Mouse (Mus musculus) brain, embryonic 14.5 days (tissue): ENCODE results near the gene Apeh. TPM values are rescaled to one million over a fixed set of nuclear protein-coding genes. Genes with fewer than 3 reads are reported as not detected.
"Not testable (repeated sequence)": the region's sequence is repeated elsewhere in the genome, so short reads cannot be mapped to it uniquely, and the experiment has no call there.

ENCODE experiments used
- DNase-seq: peaks from one replicate; pipeline ENCODE4 v3.0.0-alpha.2; 2011; ENCODE audit warnings: low read depth
- CTCF ChIP-seq: fragments of 200-500 bp; IDR thresholded peaks from 2 replicates; pipeline ENCODE4 v1.5.1; 2012; ENCODE audit warnings: inconsistent platforms, mild to moderate bottlenecking, moderate library complexity, borderline replicate concordance; ENCODE audit not compliant: insufficient read depth, insufficient read length; ENCODE audit errors: extremely low read depth
- POLR2A ChIP-seq: fragments of 200-500 bp; IDR thresholded peaks from 2 replicates; pipeline ENCODE4 v1.6.1; 2012; ENCODE audit warnings: mild to moderate bottlenecking, inconsistent platforms, borderline replicate concordance; ENCODE audit not compliant: poor library complexity, insufficient read depth, insufficient read length, severe bottlenecking; ENCODE audit errors: extremely low read depth
- polyA plus RNA-seq: library from polyadenylated mRNA; depleted of rRNA; stranded (reverse); fragments of >200 nt; gene quantifications from 2 replicates; pipeline ENCODE4 v1.2.3, GENCODE M21; 2012; rRNA removed

Gene Apeh
- 65.1 and 81.4 TPM in 2 replicates for polyA plus RNA-seq

DNA sequence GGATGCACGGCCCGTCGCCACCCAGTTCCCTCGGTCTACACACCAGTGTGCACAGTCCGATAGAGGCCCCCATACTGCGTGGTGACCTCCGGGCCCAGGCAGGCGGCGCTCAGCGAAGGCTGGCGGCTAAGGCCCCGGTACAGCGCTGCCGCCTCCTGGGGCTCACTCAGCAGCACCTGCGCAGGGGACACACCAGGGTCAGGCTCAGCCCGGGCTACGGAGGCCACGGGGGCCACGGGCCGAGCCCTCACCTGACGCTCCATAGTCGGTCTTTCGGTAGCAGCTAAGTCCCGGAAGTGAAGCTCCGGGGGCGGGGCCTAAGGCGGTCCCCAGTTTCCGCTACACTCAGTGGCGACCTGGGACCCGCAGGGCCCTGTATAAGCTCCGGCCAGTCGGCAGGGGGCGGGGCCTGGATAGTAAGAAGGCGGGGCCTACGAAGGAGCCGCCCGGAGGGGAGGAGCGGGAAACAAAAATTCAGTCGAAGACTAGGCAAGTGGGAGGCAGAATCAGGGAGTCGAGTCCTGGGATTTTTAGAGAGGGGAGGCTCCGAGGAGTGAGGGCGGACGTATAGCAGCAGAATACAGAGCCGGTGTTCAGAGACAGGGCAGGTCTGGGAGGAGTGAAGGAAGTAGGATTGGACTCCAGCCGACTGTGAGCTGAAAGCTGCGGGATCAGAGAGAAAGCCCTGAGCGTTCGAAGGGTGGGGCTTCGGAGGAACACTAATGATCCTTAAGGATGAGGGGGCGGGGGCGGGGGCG lies at the start of gene Apeh:
Gene Apeh, minus strand, starts transcription at position 423 of the 758 bp plus-strand sequence.
- peak; percentile 96 for DNase-seq
- no peak for TF ChIP-seq CTCF
- peak; percentile 4; the same call in 1 of the 2 replicates for TF ChIP-seq POLR2A

DNA sequence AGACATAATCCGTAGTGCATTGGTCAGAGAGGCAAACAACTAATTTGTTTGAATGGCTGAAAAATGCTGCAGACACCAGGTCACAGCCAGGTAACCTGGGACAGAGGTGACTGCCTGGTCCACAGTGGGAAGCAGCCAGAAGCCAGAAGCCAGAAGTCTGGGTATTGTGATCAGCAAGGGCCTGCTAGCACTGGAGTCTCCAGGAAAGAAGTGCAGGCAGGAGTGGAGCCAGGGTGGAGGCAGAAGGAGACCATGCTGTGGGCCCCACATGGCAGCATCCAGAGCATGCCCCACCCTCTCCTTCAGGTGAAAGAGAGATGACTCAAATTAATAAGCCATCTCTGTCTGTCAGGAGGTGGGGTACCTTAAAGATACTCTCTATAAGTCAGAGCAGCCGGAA lies 49.1 kb upstream of the Apeh start:
- TF ChIP-seq CTCF (no peak), POLR2A (no peak)
- no peak for DNase-seq

DNA sequence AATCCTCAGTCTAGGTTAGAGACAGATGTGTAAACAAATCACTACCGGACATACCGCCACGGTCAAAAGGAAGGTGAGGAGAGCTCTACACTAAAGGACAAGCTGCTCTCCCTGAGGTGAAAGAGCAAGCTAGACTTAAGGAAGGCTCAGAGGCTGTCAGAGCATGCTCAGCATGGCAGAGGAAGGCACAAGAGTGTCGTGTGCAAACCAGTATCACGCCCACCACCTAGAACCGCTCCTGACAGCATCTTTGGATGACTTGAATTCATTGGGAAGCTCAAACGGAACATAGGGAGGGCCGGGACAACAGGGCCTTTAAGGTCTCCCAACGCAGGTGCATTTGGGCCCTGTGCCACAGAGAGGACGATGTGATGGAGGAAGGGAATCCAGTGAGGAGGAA lies 47.0 kb upstream of the Apeh start:
- TF ChIP-seq CTCF (no peak), POLR2A (no peak)

DNA sequence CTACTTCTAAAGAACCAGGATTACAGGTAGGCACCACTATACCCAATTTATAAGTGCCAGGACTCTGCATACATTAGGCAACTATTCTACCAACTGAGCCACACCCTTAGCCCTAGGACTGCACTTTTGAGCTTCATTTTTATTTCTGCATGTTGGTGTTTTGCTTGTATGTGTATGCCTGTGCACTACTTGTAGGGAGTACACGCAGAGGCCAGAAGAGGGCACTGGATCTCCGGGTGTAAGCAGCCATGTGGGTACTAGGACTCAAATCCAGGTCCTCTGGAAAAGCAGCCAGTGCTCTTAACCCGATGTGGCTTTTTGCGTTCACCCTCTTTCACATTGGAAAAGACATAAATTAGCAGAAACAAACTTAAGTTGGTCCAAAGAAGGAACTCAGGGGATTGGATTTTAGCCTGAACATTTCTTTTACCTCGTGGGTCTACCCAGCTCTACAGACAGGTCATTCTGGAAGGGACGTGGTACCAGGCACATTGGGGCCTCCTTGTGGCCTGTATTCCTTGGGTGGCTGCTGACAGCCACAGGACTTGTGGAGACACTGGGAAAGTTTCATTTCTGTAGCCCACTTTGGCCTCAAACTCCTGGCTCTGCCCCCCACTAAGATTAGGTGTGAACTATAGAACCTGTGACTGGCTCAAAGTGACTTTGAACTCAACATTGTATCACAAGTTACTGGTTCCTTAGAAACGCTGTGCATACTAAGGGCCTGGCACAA lies 45.7 kb upstream of the Apeh start:
- DNase-seq, result no peak
- TF ChIP-seq CTCF (peak; percentile 17; the same call in 1 of the 2 replicates), POLR2A (no peak)

More for the DNA sequence above, 47.0 kb upstream of the Apeh start:
- DNase-seq, result no peak

DNA sequence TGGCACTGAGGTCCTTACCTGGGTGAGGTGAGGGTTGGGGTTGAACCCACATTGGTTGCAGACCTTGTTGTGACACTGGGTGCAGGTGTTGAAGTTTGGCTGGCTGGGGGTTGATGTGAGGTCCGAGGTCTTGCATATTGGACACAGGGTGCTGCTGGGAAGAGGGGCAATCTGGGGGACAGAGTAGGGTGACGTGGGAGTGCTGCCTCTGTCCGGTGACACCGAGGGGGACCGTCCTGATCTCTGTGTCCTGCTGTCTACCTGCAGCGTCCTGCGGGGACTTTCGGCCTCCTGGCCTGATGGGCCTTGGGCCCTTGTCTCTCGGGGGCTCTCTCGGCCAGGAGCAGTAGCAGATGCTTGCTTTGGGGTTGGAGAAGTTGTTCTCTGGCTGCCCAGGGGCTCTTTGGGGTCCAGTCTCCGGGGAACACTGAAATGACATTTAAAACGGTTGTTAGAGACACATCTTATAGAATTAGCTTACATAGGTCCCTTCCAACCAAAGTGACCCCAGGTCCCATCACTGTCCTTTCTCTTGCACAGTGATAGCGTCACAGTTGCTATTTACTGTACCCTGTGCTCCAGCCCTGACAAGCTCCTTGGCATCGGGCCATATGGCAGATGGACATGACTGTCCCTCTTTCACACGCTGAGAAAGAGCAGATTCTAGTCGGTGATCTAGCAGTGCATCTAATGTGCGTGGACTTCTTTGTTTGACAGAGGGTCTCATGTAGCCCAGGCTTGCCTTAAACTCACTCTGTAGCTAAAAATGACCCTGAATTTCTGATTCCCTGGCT lies 45.0 kb upstream of the Apeh start:
- DNase-seq, result peak; percentile 42
- no peak for TF ChIP-seq CTCF
- TF ChIP-seq POLR2A, result no peak

DNA sequence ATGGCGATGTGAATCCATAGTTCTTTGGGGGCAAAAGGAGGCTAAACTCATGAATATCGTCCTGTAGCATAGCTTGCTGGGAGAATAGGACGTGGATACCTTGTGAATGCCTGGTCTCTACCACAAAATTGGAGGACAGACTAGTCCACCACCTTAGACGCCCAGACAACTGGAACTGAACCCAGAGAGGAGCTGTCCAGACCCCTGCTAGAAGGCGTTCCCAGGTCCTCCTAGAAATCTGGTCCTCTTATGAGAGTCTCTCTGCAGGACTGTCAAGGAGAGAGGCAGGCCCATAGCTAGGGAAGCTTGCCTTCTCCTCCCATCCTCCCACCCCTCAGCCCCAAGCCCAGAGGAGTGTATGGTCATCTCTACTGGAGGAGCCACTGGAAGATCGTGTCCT lies 43.7 kb upstream of the Apeh start:
- no peak for DNase-seq
- TF ChIP-seq CTCF (no peak), POLR2A (no peak)

DNA sequence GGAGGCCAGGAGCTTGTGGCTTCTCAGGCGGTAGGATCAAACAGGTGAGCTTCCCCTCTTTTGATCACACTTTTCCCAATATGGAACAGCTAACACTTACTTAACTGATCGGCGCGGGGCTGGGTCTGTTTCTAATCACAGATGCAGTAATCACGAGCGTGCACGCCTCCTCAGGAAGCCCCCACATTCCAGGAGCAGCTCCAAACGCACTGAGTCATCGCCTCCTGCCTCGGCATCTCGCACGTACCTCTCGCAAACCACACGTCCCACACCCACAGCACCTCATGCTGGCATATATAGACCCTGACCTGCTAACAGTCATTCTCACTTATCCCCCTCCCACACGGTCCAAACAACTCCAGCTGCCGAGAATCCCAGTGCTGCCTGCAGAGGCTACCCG lies 43.1 kb upstream of the Apeh start:
- TF ChIP-seq CTCF, result no peak
- no peak for TF ChIP-seq POLR2A
- DNase-seq, result no peak

DNA sequence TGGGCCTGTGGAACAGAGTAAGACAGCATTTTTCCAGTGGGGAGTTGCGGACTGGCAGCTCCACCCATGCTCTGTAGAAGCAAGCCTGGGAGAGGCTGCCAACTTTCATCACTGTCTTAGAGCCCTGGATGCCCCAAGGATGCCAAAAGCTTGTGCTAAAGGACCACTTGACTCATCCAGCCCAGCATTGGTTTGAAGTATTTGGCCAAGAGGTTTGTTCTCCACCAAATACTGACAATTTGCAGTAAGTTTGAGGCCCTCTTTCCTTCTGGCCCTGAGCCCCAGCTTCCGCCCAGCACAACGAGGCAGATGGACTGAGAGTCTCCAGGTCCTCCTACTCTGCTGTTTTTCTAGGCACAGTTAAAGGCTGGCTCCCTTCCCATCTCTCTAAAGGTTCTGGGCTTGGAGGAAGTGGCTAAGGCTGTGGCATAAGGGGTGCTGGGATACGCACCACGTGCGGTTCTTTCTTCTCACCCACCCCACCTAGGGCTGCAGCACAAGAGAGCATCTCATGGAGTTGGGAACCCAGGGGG lies 42.6 kb upstream of the Apeh start:
- TF ChIP-seq POLR2A (no peak), CTCF (no peak)
- no peak for DNase-seq

DNA sequence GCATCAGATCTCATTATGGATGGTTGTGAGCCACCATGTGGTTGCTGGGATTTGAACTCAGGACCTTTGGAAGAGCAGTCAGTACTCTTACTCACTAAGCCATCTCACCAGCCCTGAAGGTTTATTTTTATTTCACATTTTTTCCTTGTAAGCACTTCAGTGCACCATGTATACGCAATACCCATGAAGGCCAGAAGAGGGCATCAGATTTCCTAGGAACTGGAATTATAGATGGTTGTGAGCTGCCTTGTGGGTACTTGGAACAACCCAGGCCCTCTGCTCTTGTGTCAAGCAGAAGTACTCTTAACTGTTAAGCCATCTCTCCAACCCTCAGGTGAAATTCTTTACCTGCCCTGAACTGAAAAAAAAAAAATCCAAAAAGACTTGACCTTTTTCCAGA lies 41.8 kb upstream of the Apeh start:
- TF ChIP-seq POLR2A, result no peak
- peak; percentile 44; the same call in 1 of the 2 replicates for TF ChIP-seq CTCF

DNA sequence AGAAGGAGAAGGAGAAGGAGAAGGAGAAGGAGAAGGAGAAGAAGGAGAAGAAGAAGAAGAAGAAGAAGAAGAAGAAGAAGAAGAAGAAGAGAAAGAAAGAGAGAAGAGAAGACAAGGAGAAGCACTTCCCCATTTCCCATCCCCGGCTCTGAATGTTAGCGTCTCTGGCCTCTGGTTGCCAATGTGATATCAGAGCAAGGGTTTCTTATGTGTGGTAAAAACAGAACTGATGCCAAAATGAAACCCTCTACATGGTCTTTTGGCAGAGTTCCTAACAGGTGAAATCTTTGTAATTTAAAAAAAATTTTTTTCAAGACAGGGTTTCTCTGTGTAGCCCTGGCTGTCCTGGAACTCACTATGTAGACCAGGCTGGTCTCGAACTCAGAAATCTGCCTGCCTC lies 41.3 kb upstream of the Apeh start:
- not testable (repeated sequence) for DNase-seq

More for the DNA sequence above, 41.8 kb upstream of the Apeh start:
- DNase-seq, result peak; percentile 44

DNA sequence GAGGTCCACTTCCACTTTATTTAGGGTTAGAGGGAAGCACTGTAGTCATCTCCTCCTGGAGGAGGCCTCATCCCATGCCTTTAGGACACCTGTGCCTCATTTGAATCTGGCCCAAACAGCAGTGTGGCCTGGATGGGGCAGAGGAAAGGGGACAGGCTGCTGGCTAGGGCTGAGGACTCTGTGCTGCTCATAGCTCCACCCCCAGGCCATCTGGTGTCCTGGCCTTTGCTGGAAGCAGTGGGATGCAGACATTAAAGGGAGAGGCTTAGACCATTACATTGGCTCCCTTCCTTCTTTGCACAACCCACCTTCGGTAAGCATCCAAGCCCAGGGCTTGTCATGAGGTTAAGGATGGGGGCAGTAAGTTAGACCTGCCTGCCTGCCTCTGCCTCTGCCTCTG lies 39.1 kb upstream of the Apeh start:
- no peak for TF ChIP-seq POLR2A
- no peak for TF ChIP-seq CTCF
- DNase-seq, result no peak

DNA sequence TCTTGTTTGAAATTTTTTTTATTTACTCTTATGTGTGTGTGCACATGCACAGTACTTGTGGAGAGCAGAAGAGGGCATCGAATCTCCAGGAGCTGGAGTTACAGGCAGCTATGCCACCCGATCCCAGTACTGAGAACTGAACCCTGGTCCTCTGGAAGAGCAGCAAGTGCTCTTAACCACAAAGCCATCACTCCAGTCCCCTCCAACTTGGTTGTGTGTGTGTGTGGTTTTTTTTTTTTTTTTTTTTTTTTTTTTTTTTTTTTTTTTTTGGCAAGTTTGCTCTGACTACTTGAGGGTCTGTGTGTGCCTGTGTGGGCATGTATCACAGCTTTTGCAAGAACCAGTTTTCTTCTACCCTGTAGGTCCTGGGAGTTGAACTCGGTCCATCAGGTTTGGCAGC lies 38.0 kb upstream of the Apeh start:
- DNase-seq, result no peak
- TF ChIP-seq CTCF, result no peak
- no peak for TF ChIP-seq POLR2A
